Mouse (Mus musculus): ENCODE data around the gene Ndufaf3. TPM values are rescaled to one million over a fixed set of nuclear protein-coding genes. Genes with fewer than 3 reads are reported as not detected.

The Ndufaf3 gene
- polyA plus RNA-seq, 1 experiment from 2014 or later: 52.1 TPM

DNA sequence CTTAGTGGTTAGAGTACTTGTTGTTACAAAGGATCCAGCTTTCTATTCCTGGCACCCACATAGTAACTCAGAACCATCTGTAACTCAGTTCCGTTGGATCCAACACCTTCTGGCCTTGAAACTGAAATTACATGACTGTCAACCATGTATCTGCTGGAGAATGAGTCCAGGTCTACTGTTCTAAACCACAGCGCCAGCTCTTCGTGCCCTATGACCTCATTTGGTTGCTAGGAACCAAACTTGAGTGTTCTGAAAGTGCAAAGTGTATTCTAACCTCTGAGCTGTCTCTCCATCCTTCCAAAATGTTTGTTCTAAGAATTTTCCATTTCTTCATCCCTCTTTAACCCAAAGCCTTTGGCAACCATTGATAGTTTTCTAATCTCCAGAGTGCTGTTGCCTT is 21.2 kb downstream of the Ndufaf3 start:
- Histone ChIP-seq H3K4me1 (ENCODE audit: control insufficient read depth, insufficient read depth, low read length) (no peaks in the 10 kb centered on the region), H3K27ac (ENCODE audit: low read depth, low read length) (no peak overlapping the region), H3K9me3 (ENCODE audit: control insufficient read depth, low read length) (no peaks in the 10 kb centered on the region), H3K4me2 (ENCODE audit: low read depth) (no peak overlapping the region), H3K4me3 (ENCODE audit: low read depth, low read length) (no peak overlapping the region), H3K36me3 (ENCODE audit: control insufficient read depth, insufficient read depth, low read length) (peaks cover 31% of the 10 kb centered on the region), H3K9ac (ENCODE audit: low read length) (no peak overlapping the region), H3K27me3 (ENCODE audit: control insufficient read depth, insufficient read depth, low read length) (no peaks in the 10 kb centered on the region)
- DNase-seq (ENCODE audit: low spot score) (no peak), ATAC-seq (ENCODE audit: insufficient read depth, low FRiP score, low TSS enrichment) (no peak)
- WGBS: 93% methylated on average over 3 of the region's 3 CpGs

DNA sequence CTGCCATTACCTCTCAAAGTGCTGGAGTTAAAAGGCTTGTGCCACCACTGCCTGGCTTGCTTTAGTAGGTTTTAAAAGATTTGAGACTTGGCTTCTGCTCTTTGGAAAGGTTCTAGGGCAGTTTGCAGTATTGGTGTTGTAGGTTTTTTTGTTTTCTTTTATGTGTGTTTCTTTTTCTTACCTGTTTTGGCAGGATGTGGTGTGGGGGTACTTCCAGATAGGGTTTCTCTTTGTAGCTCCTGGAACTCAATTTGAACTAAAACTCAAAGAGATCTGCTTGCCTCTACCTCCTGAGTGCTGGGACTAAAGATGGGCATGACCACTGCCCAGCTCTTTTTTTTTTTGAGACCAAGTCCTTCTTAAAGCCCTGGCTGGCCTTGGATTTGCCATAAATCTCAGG is 26.4 kb downstream of the Ndufaf3 start:
- H3K27me3 ChIP-seq (ENCODE audit: control insufficient read depth, insufficient read depth, low read length): no peaks in the 10 kb centered on the region
- no peaks in the 10 kb centered on the region for H3K4me1 ChIP-seq (ENCODE audit: control insufficient read depth, insufficient read depth, low read length)
- ATAC-seq (ENCODE audit: insufficient read depth, low FRiP score, low TSS enrichment) (no peak), DNase-seq (ENCODE audit: low spot score) (no peak)
- H3K36me3 ChIP-seq (ENCODE audit: control insufficient read depth, insufficient read depth, low read length): peaks cover 29% of the 10 kb centered on the region
- no peak overlapping the region for H3K9ac ChIP-seq (ENCODE audit: low read length)
- H3K9me3 ChIP-seq (ENCODE audit: control insufficient read depth, low read length): no peaks in the 10 kb centered on the region
- H3K4me2 ChIP-seq (ENCODE audit: low read depth): no peak overlapping the region
- H3K4me3 ChIP-seq (ENCODE audit: low read depth, low read length): no peak overlapping the region
- H3K27ac ChIP-seq (ENCODE audit: low read depth, low read length): no peak overlapping the region

DNA sequence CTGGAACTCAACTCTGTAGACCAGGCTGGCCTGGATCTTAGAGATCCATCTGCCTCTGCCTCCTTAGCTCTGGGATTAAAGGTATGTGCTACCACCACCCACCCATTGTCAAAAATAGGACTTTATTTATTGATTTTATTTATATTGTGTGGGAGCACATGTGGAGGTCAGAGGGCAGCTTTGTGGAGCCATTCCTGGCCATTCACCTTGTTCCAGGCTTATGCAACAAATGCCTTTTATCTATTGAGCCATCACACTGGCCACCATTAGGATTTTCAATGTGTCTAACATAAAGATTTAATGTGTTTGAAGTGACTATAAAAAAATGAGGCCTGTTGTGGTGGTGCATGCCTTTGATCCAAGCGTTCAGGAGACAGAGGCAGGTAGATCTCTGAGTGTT is 35.7 kb downstream of the Ndufaf3 start:
- H3K36me3 ChIP-seq (ENCODE audit: control insufficient read depth, insufficient read depth, low read length): peaks cover 30% of the 10 kb centered on the region
- H3K4me2 ChIP-seq (ENCODE audit: low read depth): no peak overlapping the region
- H3K4me1 ChIP-seq (ENCODE audit: control insufficient read depth, insufficient read depth, low read length): no peaks in the 10 kb centered on the region
- no peak overlapping the region for H3K4me3 ChIP-seq (ENCODE audit: low read depth, low read length)
- no peak for ATAC-seq (ENCODE audit: insufficient read depth, low FRiP score, low TSS enrichment)
- H3K9ac ChIP-seq (ENCODE audit: low read length): no peak overlapping the region
- 96% methylated on average over 1 of the region's 1 CpGs for WGBS
- H3K27me3 ChIP-seq (ENCODE audit: control insufficient read depth, insufficient read depth, low read length): no peaks in the 10 kb centered on the region
- no peak for DNase-seq (ENCODE audit: low spot score)
- H3K9me3 ChIP-seq (ENCODE audit: control insufficient read depth, low read length): no peaks in the 10 kb centered on the region
- no peak overlapping the region for H3K27ac ChIP-seq (ENCODE audit: low read depth, low read length)

DNA sequence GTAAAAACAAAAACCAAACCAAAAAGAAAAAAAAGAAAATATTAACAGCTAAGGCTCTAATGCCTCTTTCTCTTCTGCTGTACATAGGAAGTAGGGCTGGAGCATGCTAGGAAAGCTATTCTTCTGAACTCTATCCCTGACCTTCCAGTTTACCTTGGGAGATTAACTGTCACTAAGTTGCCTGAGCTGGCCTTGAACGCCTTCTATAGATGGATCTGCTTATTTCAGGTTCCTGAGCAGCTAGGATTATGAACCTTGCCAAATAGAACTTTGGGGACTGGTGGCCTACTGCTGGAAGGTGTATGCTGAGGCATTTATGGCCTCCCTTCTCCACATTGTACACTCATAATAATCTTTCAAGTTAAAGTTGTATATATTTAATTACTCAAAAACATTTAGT is 36.3 kb downstream of the Ndufaf3 start:
- H3K27me3 ChIP-seq (ENCODE audit: control insufficient read depth, insufficient read depth, low read length): no peaks in the 10 kb centered on the region
- no peak overlapping the region for H3K9ac ChIP-seq (ENCODE audit: low read length)
- H3K4me1 ChIP-seq (ENCODE audit: control insufficient read depth, insufficient read depth, low read length): no peaks in the 10 kb centered on the region
- DNase-seq (ENCODE audit: low spot score): no peak
- WGBS: 95% methylated on average over 1 of the region's 1 CpGs
- H3K36me3 ChIP-seq (ENCODE audit: control insufficient read depth, insufficient read depth, low read length): peaks cover 28% of the 10 kb centered on the region
- H3K4me2 ChIP-seq (ENCODE audit: low read depth): no peak overlapping the region
- no peaks in the 10 kb centered on the region for H3K9me3 ChIP-seq (ENCODE audit: control insufficient read depth, low read length)
- no peak overlapping the region for H3K4me3 ChIP-seq (ENCODE audit: low read depth, low read length)
- no peak for ATAC-seq (ENCODE audit: insufficient read depth, low FRiP score, low TSS enrichment)
- H3K27ac ChIP-seq (ENCODE audit: low read depth, low read length): no peak overlapping the region

DNA sequence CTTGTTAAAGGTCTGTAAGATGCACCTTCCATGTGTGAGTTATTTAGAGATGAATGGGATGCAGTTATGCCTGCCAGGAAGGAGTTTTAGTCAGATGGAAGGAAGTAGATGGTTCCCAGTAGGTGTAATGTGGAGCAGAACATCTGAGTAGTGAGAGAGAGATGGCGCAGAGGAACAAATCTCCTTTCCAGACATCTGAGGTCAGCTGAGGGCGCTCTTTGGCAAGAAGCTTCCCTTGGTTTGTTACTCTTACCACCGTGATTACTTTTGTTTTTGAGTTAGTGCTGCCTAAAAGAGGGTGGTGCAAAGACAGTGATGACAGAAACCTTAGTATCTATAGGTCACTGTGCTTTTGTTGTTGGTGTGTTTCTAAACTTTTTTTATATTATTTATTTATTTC is 41.8 kb downstream of the Ndufaf3 start:
- H3K27ac ChIP-seq (ENCODE audit: low read depth, low read length): no peak overlapping the region
- ATAC-seq (ENCODE audit: insufficient read depth, low FRiP score, low TSS enrichment): no peak
- no peaks in the 10 kb centered on the region for H3K27me3 ChIP-seq (ENCODE audit: control insufficient read depth, insufficient read depth, low read length)
- no peak overlapping the region for H3K9ac ChIP-seq (ENCODE audit: low read length)
- no peaks in the 10 kb centered on the region for H3K4me1 ChIP-seq (ENCODE audit: control insufficient read depth, insufficient read depth, low read length)
- H3K36me3 ChIP-seq (ENCODE audit: control insufficient read depth, insufficient read depth, low read length): peaks cover 8% of the 10 kb centered on the region; the same call in 1 of the 2 replicates
- H3K9me3 ChIP-seq (ENCODE audit: control insufficient read depth, low read length): no peaks in the 10 kb centered on the region
- H3K4me3 ChIP-seq (ENCODE audit: low read depth, low read length): no peak overlapping the region
- WGBS: 80% methylated on average over 3 of the region's 3 CpGs
- no peak for DNase-seq (ENCODE audit: low spot score)
- no peak overlapping the region for H3K4me2 ChIP-seq (ENCODE audit: low read depth)

DNA sequence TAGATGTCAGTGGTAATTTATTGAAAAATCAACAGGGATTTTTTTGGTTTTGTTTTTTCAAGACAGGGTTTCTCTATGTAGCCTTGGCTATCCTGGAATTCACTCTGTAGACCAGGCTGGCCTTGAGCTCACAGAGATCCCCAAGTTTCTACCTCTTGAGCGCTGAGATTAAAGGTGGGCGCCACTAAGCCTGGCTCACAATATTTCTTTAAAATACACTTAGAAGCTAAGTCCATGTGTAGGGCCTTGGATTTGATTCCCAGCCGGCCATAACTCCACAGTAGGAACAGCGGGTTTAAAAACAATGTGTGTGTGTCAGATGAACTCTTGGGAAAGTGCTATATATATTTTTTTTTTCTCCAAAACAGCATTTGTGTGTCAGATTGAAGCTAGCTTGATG is 43.9 kb downstream of the Ndufaf3 start:
- Histone ChIP-seq H3K4me3 (ENCODE audit: low read depth, low read length) (no peak overlapping the region), H3K27me3 (ENCODE audit: control insufficient read depth, insufficient read depth, low read length) (no peaks in the 10 kb centered on the region), H3K4me1 (ENCODE audit: control insufficient read depth, insufficient read depth, low read length) (peaks cover 8% of the 10 kb centered on the region; the same call in 1 of the 2 replicates), H3K4me2 (ENCODE audit: low read depth) (no peak overlapping the region), H3K27ac (ENCODE audit: low read depth, low read length) (no peak overlapping the region), H3K9me3 (ENCODE audit: control insufficient read depth, low read length) (no peaks in the 10 kb centered on the region), H3K36me3 (ENCODE audit: control insufficient read depth, insufficient read depth, low read length) (0 out of 2 replicates have a peak, but pooled peaks cover 3% of the 10 kb centered on the region), H3K9ac (ENCODE audit: low read length) (no peak overlapping the region)
- DNase-seq (ENCODE audit: low spot score): no peak
- WGBS: 95% methylated on average over 4 of the region's 4 CpGs
- no peak for ATAC-seq (ENCODE audit: insufficient read depth, low FRiP score, low TSS enrichment)

DNA sequence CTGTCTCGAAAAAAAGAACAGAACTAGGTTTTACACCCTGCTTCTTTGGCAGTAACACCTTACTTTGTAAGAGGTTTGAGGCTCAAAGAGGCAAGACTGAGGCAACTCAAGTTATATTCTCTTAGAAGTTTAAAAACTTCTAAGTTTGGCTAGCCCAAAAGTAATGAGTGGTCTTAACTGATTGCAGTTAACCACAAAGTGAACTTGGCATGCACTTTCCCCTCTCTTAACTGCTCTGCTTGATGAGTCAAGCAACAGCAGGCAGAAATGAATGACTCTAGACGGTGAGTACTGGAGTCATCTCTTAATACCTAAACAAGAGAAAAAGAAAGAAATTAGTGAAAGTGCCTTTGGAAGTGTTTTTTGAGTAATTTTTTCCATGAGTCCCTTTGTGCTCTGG is 45.6 kb downstream of the Ndufaf3 start:
- no peaks in the 10 kb centered on the region for H3K27me3 ChIP-seq (ENCODE audit: control insufficient read depth, insufficient read depth, low read length)
- 0 out of 2 replicates have a peak, but pooled peaks cover 3% of the 10 kb centered on the region for H3K36me3 ChIP-seq (ENCODE audit: control insufficient read depth, insufficient read depth, low read length)
- no peak overlapping the region for H3K4me3 ChIP-seq (ENCODE audit: low read depth, low read length)
- H3K9ac ChIP-seq (ENCODE audit: low read length): no peak overlapping the region
- WGBS: 91% methylated on average over 2 of the region's 2 CpGs
- ATAC-seq (ENCODE audit: insufficient read depth, low FRiP score, low TSS enrichment) (no peak), DNase-seq (ENCODE audit: low spot score) (no peak)
- H3K4me2 ChIP-seq (ENCODE audit: low read depth): no peak overlapping the region
- peaks cover 8% of the 10 kb centered on the region; the same call in 1 of the 2 replicates for H3K4me1 ChIP-seq (ENCODE audit: control insufficient read depth, insufficient read depth, low read length)
- no peaks in the 10 kb centered on the region for H3K9me3 ChIP-seq (ENCODE audit: control insufficient read depth, low read length)
- H3K27ac ChIP-seq (ENCODE audit: low read depth, low read length): no peak overlapping the region

DNA sequence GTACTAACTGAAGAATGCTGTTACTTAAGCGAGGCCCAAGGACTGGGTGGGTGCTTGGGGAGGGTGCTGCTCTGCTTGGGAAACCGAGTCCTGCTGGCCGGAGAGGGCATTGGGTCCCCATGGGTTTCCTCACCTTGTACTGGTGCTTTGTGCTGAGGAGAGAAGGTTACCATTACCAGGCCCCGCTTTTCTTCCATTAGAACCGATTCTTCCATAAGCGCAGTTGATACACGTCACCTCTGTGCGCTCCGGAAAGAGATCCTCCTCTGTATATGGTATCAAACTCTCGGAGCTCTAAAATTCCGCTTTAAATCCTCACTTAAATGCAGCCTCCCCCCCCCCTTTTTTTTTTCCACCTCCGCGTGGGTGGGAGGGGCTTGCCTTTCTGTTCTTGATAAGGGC is 49.3 kb downstream of the Ndufaf3 start:
- Histone ChIP-seq H3K9me3 (ENCODE audit: control insufficient read depth, low read length) (no peaks in the 10 kb centered on the region), H3K4me1 (ENCODE audit: control insufficient read depth, insufficient read depth, low read length) (peaks cover 13% of the 10 kb centered on the region; the same call in 1 of the 2 replicates), H3K27ac (ENCODE audit: low read depth, low read length) (peak overlapping the region; percentile 99), H3K4me3 (ENCODE audit: low read depth, low read length) (peak overlapping the region; percentile 91), H3K36me3 (ENCODE audit: control insufficient read depth, insufficient read depth, low read length) (peaks cover 14% of the 10 kb centered on the region), H3K27me3 (ENCODE audit: control insufficient read depth, insufficient read depth, low read length) (no peaks in the 10 kb centered on the region), H3K4me2 (ENCODE audit: low read depth) (peak overlapping the region; percentile 64), H3K9ac (ENCODE audit: low read length) (peak overlapping the region; percentile 99)
- ATAC-seq (ENCODE audit: insufficient read depth, low FRiP score, low TSS enrichment) (peak; percentile 49), DNase-seq (ENCODE audit: low spot score) (no peak)
- WGBS: 0% methylated on average over 13 of the region's 13 CpGs

DNA sequence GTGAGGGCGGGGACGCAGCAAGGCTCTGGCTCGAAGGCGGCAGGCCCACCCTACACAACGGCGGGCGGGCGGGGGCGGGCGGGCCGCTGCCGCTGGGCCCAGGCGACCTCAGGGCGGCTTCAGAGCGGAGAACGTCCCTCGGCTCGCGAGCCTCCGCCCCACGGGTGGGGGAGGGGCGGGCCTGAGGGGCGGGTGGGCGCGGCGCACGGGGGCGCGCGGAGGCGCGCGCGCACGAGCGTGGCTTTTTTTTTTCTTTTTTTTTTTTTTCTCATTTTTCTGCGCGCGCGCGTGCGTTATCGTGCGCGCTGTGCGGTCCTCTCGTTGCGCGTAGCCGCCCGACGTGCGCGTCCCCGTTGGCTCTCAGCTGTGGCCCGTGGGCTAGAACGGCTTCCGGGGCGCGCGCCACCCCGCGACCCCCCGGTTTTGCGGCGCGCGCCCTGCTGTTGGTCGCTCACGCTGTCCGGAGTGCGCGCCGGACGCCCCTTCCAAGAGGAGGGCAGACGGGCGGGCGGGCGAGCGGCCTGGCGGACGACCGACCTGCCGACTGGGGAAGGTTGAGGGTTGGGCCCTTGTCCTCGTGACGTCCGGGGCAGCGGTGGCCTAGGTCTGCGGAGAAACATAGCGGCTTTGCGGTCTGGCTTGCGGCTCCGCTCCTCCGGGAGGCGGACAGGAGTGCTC is 49.8 kb downstream of the Ndufaf3 start:
- H3K4me2 ChIP-seq (ENCODE audit: low read depth): peak overlapping the region; percentile 64
- H3K9ac ChIP-seq (ENCODE audit: low read length): peak overlapping the region; percentile 99
- WGBS: under 1% methylated on average over 86 of the region's 95 CpGs
- no peaks in the 10 kb centered on the region for H3K27me3 ChIP-seq (ENCODE audit: control insufficient read depth, insufficient read depth, low read length)
- peaks cover 18% of the 10 kb centered on the region for H3K36me3 ChIP-seq (ENCODE audit: control insufficient read depth, insufficient read depth, low read length)
- peaks cover 13% of the 10 kb centered on the region; the same call in 1 of the 2 replicates for H3K4me1 ChIP-seq (ENCODE audit: control insufficient read depth, insufficient read depth, low read length)
- DNase-seq (ENCODE audit: low spot score): peak; percentile 91
- H3K27ac ChIP-seq (ENCODE audit: low read depth, low read length): peak overlapping the region; percentile 99
- peak; percentile 76 for ATAC-seq (ENCODE audit: insufficient read depth, low FRiP score, low TSS enrichment)
- H3K9me3 ChIP-seq (ENCODE audit: control insufficient read depth, low read length): no peaks in the 10 kb centered on the region
- H3K4me3 ChIP-seq (ENCODE audit: low read depth, low read length): peak overlapping the region; percentile 91

All from neural tube, embryonic 11.5 days (tissue).